Mouse (Mus musculus) embryonic facial prominence, embryonic 11.5 days (tissue): ENCODE measurements around the gene Cd82. TPM values are rescaled to one million over a fixed set of nuclear protein-coding genes. Genes with fewer than 3 reads are reported as not detected.

Experiments used
- ATAC-seq: fragments of 200-750 bp; cut with Nextera tagmentation; replicated peaks from 2 replicates; pipeline ENCODE4 v1.8.0; 2017; ENCODE audit warnings: low read depth; ENCODE audit not compliant: insufficient number of reproducible peaks, low FRiP score, low TSS enrichment
- DNase-seq: peaks from one replicate; pipeline ENCODE4 v3.0.0-alpha.2; 2015; ENCODE audit warnings: low spot score
- H3K27ac ChIP-seq: fragments of 300-500 bp; sonication (generic); replicated peaks from 2 replicates; pipeline ENCODE4 v1.5.1; 2014; ENCODE audit warnings: mild to moderate bottlenecking, low read depth, low read length, control low read depth
- H3K27me3 ChIP-seq: fragments of 300-500 bp; sonication (generic); 2 replicates; pipeline ENCODE4 v1.6.1; 2014; ENCODE audit warnings: mild to moderate bottlenecking, low read length, moderate library complexity, mixed read lengths; ENCODE audit not compliant: control insufficient read depth, insufficient read depth
- H3K36me3 ChIP-seq: fragments of 300-500 bp; sonication (generic); replicated peaks from 2 replicates; pipeline ENCODE4 v1.6.1; 2014; ENCODE audit warnings: low read depth, mild to moderate bottlenecking, low read length, moderate library complexity, mixed read lengths; ENCODE audit not compliant: control insufficient read depth, insufficient read depth
- H3K4me1 ChIP-seq: fragments of 300-500 bp; sonication (generic); 2 replicates; pipeline ENCODE4 v1.6.1; 2014; ENCODE audit warnings: low read length, mixed read lengths; ENCODE audit not compliant: control insufficient read depth, insufficient read depth
- H3K4me2 ChIP-seq: fragments of 300-500 bp; sonication (generic); 2 replicates; pipeline ENCODE4 v1.6.1; 2014; ENCODE audit warnings: low read depth, mild to moderate bottlenecking, control low read depth, low read length, moderate library complexity
- H3K4me3 ChIP-seq: fragments of 300-500 bp; sonication (generic); 2 replicates; pipeline ENCODE4 v1.5.1; 2014; ENCODE audit warnings: low read depth, low read length, control low read depth
- H3K9ac ChIP-seq: fragments of 300-500 bp; sonication (generic); replicated peaks from 2 replicates; pipeline ENCODE4 v1.6.1; 2014; ENCODE audit warnings: mild to moderate bottlenecking, control low read depth, low read length
- H3K9me3 ChIP-seq: fragments of 300-500 bp; sonication (generic); replicated peaks from 2 replicates; pipeline ENCODE4 v1.6.1; 2016; ENCODE audit warnings: mild to moderate bottlenecking, low read length, inconsistent platforms, mixed read lengths; ENCODE audit not compliant: control insufficient read depth
- WGBS: fragments of 180-500 bp; shearing (Covaris S2); extraction: QIAGEN DNeasy Blood & Tissue Kit; methylation state at CpG from one replicate; pipeline ENCODE4 v1.1.7; 2014; 5-methylcytosine and 5-hydroxymethylcytosine counted together
- polyA plus RNA-seq: library from polyadenylated mRNA; unstranded; fragments of >200 nt; fragmentation: Nextera tagmentation; extraction: Ambion mirVana; gene quantifications from 2 replicates; pipeline ENCODE4 v1.2.1, GENCODE M21; 2014

Gene Cd82
- polyA plus RNA-seq, 1 experiment from 2014 or later = 6.8 TPM

GRCm38 (mm10) chr2:93454817-93455591 is 7.9 kb downstream of the Cd82 start:
- Histone ChIP-seq H3K4me1 (peaks cover 7% of the 10 kb centered on the region), H3K4me2 (no peak overlapping the region), H3K9me3 (no peaks in the 10 kb centered on the region), H3K4me3 (no peak overlapping the region), H3K27ac (no peak overlapping the region), H3K27me3 (no peaks in the 10 kb centered on the region), H3K36me3 (no peaks in the 10 kb centered on the region), H3K9ac (no peak overlapping the region)
- no peak for DNase-seq
- 73% methylated on average over 3 of the region's 3 CpGs for WGBS
- no peak for ATAC-seq

- no peak overlapping the region for H3K4me3 ChIP-seq
- H3K36me3 ChIP-seq = no peaks in the 10 kb centered on the region
- H3K4me2 ChIP-seq = no peak overlapping the region
- ATAC-seq = no peak
- no peak for DNase-seq
- H3K27ac ChIP-seq = no peak overlapping the region
- 70% methylated on average over 10 of the region's 10 CpGs for WGBS
- H3K4me1 ChIP-seq = peaks cover 7% of the 10 kb centered on the region
- H3K9me3 ChIP-seq = no peaks in the 10 kb centered on the region
- H3K27me3 ChIP-seq = no peaks in the 10 kb centered on the region
- H3K9ac ChIP-seq = no peak overlapping the region
Observed at GRCm38 (mm10) chr2:93454334-93454733, 8.6 kb downstream of the Cd82 start.

GRCm38 (mm10) chr2:93453046-93453445 is 9.9 kb downstream of the Cd82 start:
- 82% methylated on average over 4 of the region's 4 CpGs for WGBS
- Histone ChIP-seq H3K27ac (no peak overlapping the region), H3K9ac (no peak overlapping the region), H3K36me3 (no peaks in the 10 kb centered on the region), H3K9me3 (no peaks in the 10 kb centered on the region), H3K4me3 (no peak overlapping the region), H3K4me1 (peaks cover 7% of the 10 kb centered on the region), H3K4me2 (no peak overlapping the region), H3K27me3 (no peaks in the 10 kb centered on the region)
- DNase-seq (no peak), ATAC-seq (no peak)

GRCm38 (mm10) chr2:93452506-93452905 is 10.4 kb downstream of the Cd82 start:
- H3K9ac ChIP-seq = no peak overlapping the region
- H3K4me2 ChIP-seq = no peak overlapping the region
- ATAC-seq (no peak), DNase-seq (no peak)
- 72% methylated on average over 4 of the region's 4 CpGs for WGBS
- H3K9me3 ChIP-seq = no peaks in the 10 kb centered on the region
- no peaks in the 10 kb centered on the region for H3K27me3 ChIP-seq
- peaks cover 7% of the 10 kb centered on the region for H3K4me1 ChIP-seq
- H3K27ac ChIP-seq = no peak overlapping the region
- H3K4me3 ChIP-seq = no peak overlapping the region
- no peaks in the 10 kb centered on the region for H3K36me3 ChIP-seq

- no peaks in the 10 kb centered on the region for H3K9me3 ChIP-seq
- ATAC-seq (no peak), DNase-seq (no peak)
- no peaks in the 10 kb centered on the region for H3K36me3 ChIP-seq
- H3K4me1 ChIP-seq = peaks cover 7% of the 10 kb centered on the region
- H3K9ac ChIP-seq = no peak overlapping the region
- H3K4me3 ChIP-seq = no peak overlapping the region
- H3K27me3 ChIP-seq = no peaks in the 10 kb centered on the region
- no peak overlapping the region for H3K27ac ChIP-seq
- H3K4me2 ChIP-seq = no peak overlapping the region
- WGBS = 80% methylated on average over 6 of the region's 6 CpGs
Observed at GRCm38 (mm10) chr2:93452057-93452456, 10.9 kb downstream of the Cd82 start.

GRCm38 (mm10) chr2:93451219-93451938 is 11.6 kb downstream of the Cd82 start:
- H3K27me3 ChIP-seq = no peaks in the 10 kb centered on the region
- DNase-seq (peak; percentile 70), ATAC-seq (peak; percentile 37; the same call in 1 of the 2 replicates)
- H3K4me3 ChIP-seq = no peak overlapping the region
- H3K9me3 ChIP-seq = no peaks in the 10 kb centered on the region
- no peak overlapping the region for H3K9ac ChIP-seq
- H3K4me1 ChIP-seq = peaks cover 7% of the 10 kb centered on the region
- no peaks in the 10 kb centered on the region for H3K36me3 ChIP-seq
- no peak overlapping the region for H3K4me2 ChIP-seq
- WGBS = 33% methylated on average over 6 of the region's 6 CpGs
- 0 out of 2 replicates have a peak overlapping the region, but pooled peaks have one; percentile 52 for H3K27ac ChIP-seq

GRCm38 (mm10) chr2:93450695-93451094 is 12.2 kb downstream of the Cd82 start:
- no peak overlapping the region for H3K4me3 ChIP-seq
- no peaks in the 10 kb centered on the region for H3K9me3 ChIP-seq
- H3K4me1 ChIP-seq = peaks cover 7% of the 10 kb centered on the region
- no peak overlapping the region for H3K4me2 ChIP-seq
- DNase-seq (no peak), ATAC-seq (no peak)
- H3K27ac ChIP-seq = no peak overlapping the region
- WGBS = 81% methylated on average over 7 of the region's 7 CpGs
- H3K36me3 ChIP-seq = no peaks in the 10 kb centered on the region
- H3K27me3 ChIP-seq = no peaks in the 10 kb centered on the region
- no peak overlapping the region for H3K9ac ChIP-seq

- WGBS = 77% methylated on average over 2 of the region's 2 CpGs
- peaks cover 7% of the 10 kb centered on the region for H3K4me1 ChIP-seq
- no peak overlapping the region for H3K4me3 ChIP-seq
- no peak for DNase-seq
- no peaks in the 10 kb centered on the region for H3K36me3 ChIP-seq
- H3K9me3 ChIP-seq = no peaks in the 10 kb centered on the region
- ATAC-seq = no peak
- H3K4me2 ChIP-seq = no peak overlapping the region
- no peak overlapping the region for H3K9ac ChIP-seq
- no peaks in the 10 kb centered on the region for H3K27me3 ChIP-seq
- H3K27ac ChIP-seq = no peak overlapping the region
Observed at GRCm38 (mm10) chr2:93449657-93450056, 13.3 kb downstream of the Cd82 start.
